Mouse (Mus musculus) A20 (cell line): ENCODE measurements around the gene Rfc2.

Source experiments
- DNase-seq: peaks from one replicate; pipeline ENCODE4 v3.0.0-alpha.2; 2011; ENCODE audit warnings: low read depth, low spot score

Rfc2 gene

GRCm38 (mm10) chr5:134565696-134566095 is 15.5 kb upstream of the Rfc2 start:
- no peak for DNase-seq

GRCm38 (mm10) chr5:134567445-134567844 is 13.7 kb upstream of the Rfc2 start:
- DNase-seq: no peak

GRCm38 (mm10) chr5:134568030-134568429 is 13.1 kb upstream of the Rfc2 start:
- DNase-seq: no peak

GRCm38 (mm10) chr5:134568964-134569491 is 12.1 kb upstream of the Rfc2 start:
- no peak for DNase-seq

GRCm38 (mm10) chr5:134571730-134572507 is 9.2 kb upstream of the Rfc2 start:
- DNase-seq: peak; percentile 92

GRCm38 (mm10) chr5:134572508-134573214 is 8.5 kb upstream of the Rfc2 start:
- peak; percentile 57 for DNase-seq

- no peak for DNase-seq
Measured at GRCm38 (mm10) chr5:134575833-134576232, 5.3 kb upstream of the Rfc2 start.

GRCm38 (mm10) chr5:134576517-134577220 is 4.5 kb upstream of the Rfc2 start:
- DNase-seq: no peak

- no peak for DNase-seq
Measured at GRCm38 (mm10) chr5:134577534-134577933, 3.6 kb upstream of the Rfc2 start.

- DNase-seq: no peak
Measured at GRCm38 (mm10) chr5:134579135-134579534, 2.0 kb upstream of the Rfc2 start.

- peak; percentile 97 for DNase-seq
Measured at GRCm38 (mm10) chr5:134582221-134582907, 1.2 kb downstream of the Rfc2 start.

- peak; percentile 71 for DNase-seq
Measured at GRCm38 (mm10) chr5:134583006-134583883, 2.1 kb downstream of the Rfc2 start.

GRCm38 (mm10) chr5:134583884-134584213 is 2.7 kb downstream of the Rfc2 start:
- peak; percentile 63 for DNase-seq

- DNase-seq: no peak
Measured at GRCm38 (mm10) chr5:134584798-134585197, 3.6 kb downstream of the Rfc2 start.

- no peak for DNase-seq
Measured at GRCm38 (mm10) chr5:134589900-134590299, 8.7 kb downstream of the Rfc2 start.

GRCm38 (mm10) chr5:134592026-134592581 is 10.9 kb downstream of the Rfc2 start:
- no peak for DNase-seq

GRCm38 (mm10) chr5:134593093-134593492 is 11.9 kb downstream of the Rfc2 start:
- no peak for DNase-seq

- DNase-seq: no peak
Measured at GRCm38 (mm10) chr5:134597711-134598110, 16.5 kb downstream of the Rfc2 start.

- no peak for DNase-seq
Measured at GRCm38 (mm10) chr5:134604376-134604775, 23.2 kb downstream of the Rfc2 start.

- DNase-seq: no peak
Measured at GRCm38 (mm10) chr5:134606314-134606713, 25.1 kb downstream of the Rfc2 start.
